Mouse (Mus musculus) myocyte (in vitro differentiated cells): ENCODE measurements around the gene Rab1a.

Experiments used
- CEBPB ChIP-seq: IDR thresholded peaks from 2 replicates; pipeline ENCODE4 v1.6.1; 2011; ENCODE audit warnings: mild to moderate bottlenecking, moderate library complexity; ENCODE audit not compliant: poor library complexity, insufficient read depth, severe bottlenecking
- E2F4 ChIP-seq: IDR thresholded peaks from one replicate; pipeline ENCODE4 v1.6.1; 2011; ENCODE audit warnings: mild to moderate bottlenecking, control low read depth, moderate library complexity; ENCODE audit not compliant: insufficient read depth
- MAX ChIP-seq: IDR thresholded peaks from one replicate; pipeline ENCODE4 v1.6.1; 2011; ENCODE audit warnings: low read depth, mild to moderate bottlenecking, control low read depth
- MYOD1 ChIP-seq, 3 experiments: IDR thresholded peaks; one replicate each; pipeline ENCODE4 v1.6.1; 2011; ENCODE audit warnings: control low read depth in 2 of 3, low read depth in 2 of 3, mild to moderate bottlenecking in 2 of 3, moderate library complexity in 1 of 3; ENCODE audit not compliant: insufficient read length in 2 of 3, control insufficient read depth in 1 of 3
- MYOG ChIP-seq, 3 experiments: IDR thresholded peaks; one replicate each; pipeline ENCODE4 v1.6.1; 2011; ENCODE audit warnings: control low read depth in 2 of 3, low read depth in 2 of 3, mild to moderate bottlenecking in 2 of 3; ENCODE audit not compliant: insufficient read length in 2 of 3, control insufficient read depth in 1 of 3, insufficient read depth in 1 of 3
- POLR2A ChIP-seq: IDR thresholded peaks from one replicate; pipeline ENCODE4 v1.6.1; 2011; ENCODE audit warnings: low read depth, mild to moderate bottlenecking, control low read depth, moderate library complexity; ENCODE audit not compliant: insufficient read length
- POLR2AphosphoS2 ChIP-seq: IDR thresholded peaks from one replicate; pipeline ENCODE4 v1.6.1; 2011; ENCODE audit warnings: low read depth, control low read depth; ENCODE audit not compliant: insufficient read length
- REST ChIP-seq: IDR thresholded peaks from one replicate; pipeline ENCODE4 v1.6.1; 2011; ENCODE audit warnings: mild to moderate bottlenecking, control low read depth, moderate library complexity; ENCODE audit not compliant: insufficient read depth, insufficient read length
- SRF ChIP-seq: IDR thresholded peaks from one replicate; pipeline ENCODE4 v1.6.1; 2011; ENCODE audit warnings: low read depth; ENCODE audit not compliant: control insufficient read depth, insufficient read length
- TCF12 ChIP-seq: IDR thresholded peaks from one replicate; pipeline ENCODE4 v1.6.1; 2011; ENCODE audit warnings: mild to moderate bottlenecking, control low read depth; ENCODE audit not compliant: poor library complexity, insufficient read depth, severe bottlenecking
- TCF3 ChIP-seq: IDR thresholded peaks from one replicate; pipeline ENCODE4 v1.6.1; 2011; ENCODE audit warnings: low read depth, control low read depth; ENCODE audit not compliant: insufficient read length
- USF1 ChIP-seq: IDR thresholded peaks from one replicate; pipeline ENCODE4 v1.6.1; 2011; ENCODE audit warnings: low read depth, mild to moderate bottlenecking, control low read depth, moderate library complexity

GRCm38 (mm10) chr11:20217227-20217626 is 16.0 kb downstream of the Rab1a start:
- TF ChIP-seq POLR2A (no peak), E2F4 (no peak), MAX (no peak), TCF12 (no peak), MYOG (IDR thresholded peaks at IDR 0.05; ENCODE audit: control insufficient read depth in 1 of 3, insufficient read depth in 1 of 3, insufficient read length in 2 of 3, low read depth in 2 of 3) (no peak), POLR2AphosphoS2 (no peak), USF1 (no peak), CEBPB (no peak), REST (no peak), MYOD1 (IDR thresholded peaks at IDR 0.05; ENCODE audit: control insufficient read depth in 1 of 3, insufficient read length in 2 of 3, low read depth in 2 of 3) (no peak), TCF3 (no peak), SRF (no peak)
